Mouse (Mus musculus) liver, embryonic 13.5 days (tissue): ENCODE data around the gene Gstp1. TPM values are rescaled to one million over a fixed set of nuclear protein-coding genes. Genes with fewer than 3 reads are reported as not detected.
"Not testable (repeated sequence)": the region's sequence is repeated elsewhere in the genome, so short reads cannot be mapped to it uniquely, and the experiment has no call there.

Experiments
- ATAC-seq: fragments of 200-750 bp; cut with Nextera tagmentation; 2 replicates; pipeline ENCODE4 v1.8.0; 2017; ENCODE audit warnings: low read depth, mild to moderate bottlenecking, moderate number of reproducible peaks, moderate library complexity
- DNase-seq: peaks from one replicate; pipeline ENCODE4 v3.0.0; 2022
- H3K27ac ChIP-seq: fragments of 300-500 bp; sonication (generic); 2 replicates; pipeline ENCODE4 v1.5.1; 2015; ENCODE audit warnings: moderate library complexity, mild to moderate bottlenecking, inconsistent platforms
- H3K27me3 ChIP-seq: fragments of 300-500 bp; sonication (generic); 2 replicates; pipeline ENCODE4 v1.6.1; 2015; ENCODE audit warnings: mild to moderate bottlenecking, inconsistent platforms
- H3K36me3 ChIP-seq: fragments of 300-500 bp; sonication (generic); 2 replicates; pipeline ENCODE4 v1.6.1; 2015; ENCODE audit warnings: mild to moderate bottlenecking, inconsistent platforms
- H3K4me1 ChIP-seq: fragments of 300-500 bp; sonication (generic); replicated peaks from 2 replicates; pipeline ENCODE4 v1.6.1; 2015; ENCODE audit warnings: inconsistent platforms
- H3K4me2 ChIP-seq: fragments of 300-500 bp; sonication (generic); 2 replicates; pipeline ENCODE4 v1.6.1; 2015; ENCODE audit warnings: inconsistent platforms, mild to moderate bottlenecking, moderate library complexity
- H3K4me3 ChIP-seq: fragments of 300-500 bp; sonication (generic); replicated peaks from 2 replicates; pipeline ENCODE4 v1.5.1; 2015; ENCODE audit warnings: mild to moderate bottlenecking, inconsistent platforms
- H3K9ac ChIP-seq: fragments of 300-500 bp; sonication (generic); 2 replicates; pipeline ENCODE4 v1.6.1; 2015; ENCODE audit warnings: mild to moderate bottlenecking, inconsistent platforms
- H3K9me3 ChIP-seq: fragments of 300-500 bp; sonication (generic); replicated peaks from 2 replicates; pipeline ENCODE4 v1.6.1; 2016; ENCODE audit warnings: inconsistent platforms
- WGBS: fragments of 180-500 bp; shearing (Covaris S2); methylation state at CpG from one replicate; pipeline ENCODE4 v1.1.7; 2015; ENCODE audit not compliant: insufficient replicate concordance; 5-methylcytosine and 5-hydroxymethylcytosine counted together
- polyA plus RNA-seq: library from polyadenylated mRNA; unstranded; fragments of >200 nt; fragmentation: Nextera tagmentation; extraction: Ambion mirVana; gene quantifications from 2 replicates; pipeline ENCODE4 v1.2.1, GENCODE M21; 2015

Gstp1 gene
- polyA plus RNA-seq, 1 experiment from 2014 or later, result 652 TPM

DNA sequence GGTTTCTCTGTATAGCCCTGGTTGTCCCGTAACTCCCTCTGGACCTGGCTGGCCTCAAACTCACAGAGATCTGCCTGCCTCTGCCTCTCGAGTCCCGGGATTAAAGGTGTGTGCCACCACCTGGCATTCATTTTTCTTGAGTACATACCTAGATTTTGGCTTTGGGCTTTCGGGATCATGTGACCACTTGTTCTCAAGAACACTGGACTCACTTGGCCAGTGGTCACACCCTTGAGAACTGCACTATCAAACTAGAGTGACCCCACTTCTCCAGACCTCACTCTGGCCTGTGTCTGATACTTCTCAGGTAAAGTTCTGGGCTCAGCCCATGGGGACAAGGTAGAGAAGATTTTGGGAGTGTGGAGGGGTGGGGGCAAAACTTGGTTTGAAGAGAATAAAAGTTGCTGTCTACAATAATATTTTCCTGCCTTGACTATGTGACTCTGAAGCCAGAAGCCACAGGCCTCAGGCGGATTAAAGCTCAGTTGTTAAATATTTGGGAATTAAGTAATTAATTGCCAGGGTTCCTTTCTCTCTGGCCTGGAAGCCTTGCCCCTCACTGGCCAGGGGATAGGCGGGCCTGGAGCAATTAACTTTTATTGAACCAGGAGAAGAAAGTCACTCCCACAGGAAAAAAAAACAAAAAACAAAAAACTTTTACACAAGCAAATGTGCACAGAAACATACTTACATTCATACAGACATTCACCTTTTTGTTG is 35.1 kb upstream of the Gstp1 start:
- Histone ChIP-seq H3K9ac (no peak overlapping the region), H3K9me3 (no peaks in the 10 kb centered on the region), H3K4me2 (no peak overlapping the region), H3K4me3 (no peak overlapping the region), H3K27me3 (no peaks in the 10 kb centered on the region; the same call in 1 of the 2 replicates), H3K4me1 (peaks cover 21% of the 10 kb centered on the region), H3K27ac (no peak overlapping the region), H3K36me3 (no peaks in the 10 kb centered on the region)
- WGBS, result 69% methylated on average over 6 of the region's 6 CpGs
- no peak for ATAC-seq
- no peak for DNase-seq

DNA sequence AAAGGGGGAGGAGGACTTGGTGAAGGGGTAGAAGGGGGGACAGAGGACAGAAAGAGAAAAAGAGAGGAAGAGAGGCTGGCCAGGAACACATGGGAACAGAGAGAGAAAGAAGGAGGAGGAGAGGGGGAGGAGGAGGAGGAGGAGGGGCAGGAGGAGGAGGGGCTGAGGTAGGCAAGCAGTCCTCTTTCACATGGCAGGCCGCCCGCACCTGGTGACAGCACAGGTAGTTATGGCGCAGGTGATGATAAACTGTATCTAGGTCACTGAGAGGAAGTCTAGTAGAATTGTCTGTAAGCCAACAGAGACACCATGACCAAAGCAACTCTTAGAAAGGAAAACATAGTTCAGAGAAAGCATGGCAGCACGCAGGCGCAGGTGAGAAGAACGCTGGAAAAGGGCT is 33.6 kb upstream of the Gstp1 start:
- H3K27ac ChIP-seq, result peak overlapping the region; percentile 48
- no peak overlapping the region for H3K9ac ChIP-seq
- ATAC-seq, result no peak
- no peaks in the 10 kb centered on the region for H3K36me3 ChIP-seq
- no peak for DNase-seq
- H3K9me3 ChIP-seq, result no peaks in the 10 kb centered on the region
- H3K4me2 ChIP-seq, result no peak overlapping the region
- H3K4me1 ChIP-seq, result peaks cover 32% of the 10 kb centered on the region
- no peaks in the 10 kb centered on the region; the same call in 1 of the 2 replicates for H3K27me3 ChIP-seq
- no peak overlapping the region for H3K4me3 ChIP-seq
- 83% methylated on average over 6 of the region's 6 CpGs for WGBS

DNA sequence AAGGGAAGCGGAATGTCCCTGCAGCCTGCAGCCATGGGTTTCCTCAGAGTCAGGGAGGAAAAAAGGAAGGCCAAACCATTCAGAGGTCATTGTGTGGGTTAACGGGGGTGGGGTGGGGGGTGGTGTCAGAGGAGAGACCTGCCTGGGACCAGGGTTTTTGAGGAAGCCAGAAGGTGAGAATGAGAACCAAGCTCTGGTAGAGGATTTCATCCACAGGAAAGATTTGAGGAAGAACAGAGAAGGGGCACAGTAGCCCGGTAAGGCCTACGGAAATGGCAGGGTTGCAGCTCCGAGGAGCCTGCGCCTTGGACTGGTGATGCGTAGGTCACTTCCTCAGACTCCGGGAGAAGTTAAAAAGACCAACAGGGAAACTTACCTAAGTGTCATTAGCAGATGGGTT is 33.0 kb upstream of the Gstp1 start:
- Histone ChIP-seq H3K4me1 (peaks cover 34% of the 10 kb centered on the region), H3K4me2 (no peak overlapping the region), H3K27me3 (no peaks in the 10 kb centered on the region; the same call in 1 of the 2 replicates), H3K27ac (peak overlapping the region; percentile 48), H3K36me3 (no peaks in the 10 kb centered on the region), H3K9ac (no peak overlapping the region), H3K9me3 (no peaks in the 10 kb centered on the region), H3K4me3 (no peak overlapping the region)
- ATAC-seq, result peak; percentile 22; the same call in 1 of the 2 replicates
- DNase-seq, result no peak
- 39% methylated on average over 8 of the region's 8 CpGs for WGBS

DNA sequence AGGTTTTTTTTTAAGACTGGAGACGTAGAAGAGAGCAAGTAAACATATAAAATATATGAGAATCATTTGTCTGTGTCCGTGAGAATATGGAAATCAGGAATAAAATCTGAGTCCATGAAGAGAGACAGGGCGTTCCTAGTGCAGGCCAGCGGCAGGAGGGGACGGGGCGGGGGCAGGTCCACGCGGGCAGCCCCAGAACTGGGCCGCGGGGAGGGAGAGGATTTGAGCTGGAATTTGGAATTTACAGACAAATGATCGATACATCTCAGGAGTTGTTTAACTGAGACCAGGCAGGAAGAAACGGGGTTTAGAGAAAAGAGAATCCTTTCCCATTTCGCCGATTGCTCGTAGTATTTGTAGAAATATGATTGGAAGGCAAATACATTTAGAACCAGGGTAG is 32.5 kb upstream of the Gstp1 start:
- 0 out of 2 replicates have a peak, but pooled peaks have one; percentile 40 for ATAC-seq
- Histone ChIP-seq H3K9me3 (no peaks in the 10 kb centered on the region), H3K4me1 (peaks cover 34% of the 10 kb centered on the region), H3K4me2 (no peak overlapping the region), H3K4me3 (no peak overlapping the region), H3K9ac (no peak overlapping the region), H3K27ac (peak overlapping the region; percentile 48), H3K27me3 (no peaks in the 10 kb centered on the region; the same call in 1 of the 2 replicates), H3K36me3 (no peaks in the 10 kb centered on the region)
- 57% methylated on average over 15 of the region's 15 CpGs for WGBS
- DNase-seq, result no peak

DNA sequence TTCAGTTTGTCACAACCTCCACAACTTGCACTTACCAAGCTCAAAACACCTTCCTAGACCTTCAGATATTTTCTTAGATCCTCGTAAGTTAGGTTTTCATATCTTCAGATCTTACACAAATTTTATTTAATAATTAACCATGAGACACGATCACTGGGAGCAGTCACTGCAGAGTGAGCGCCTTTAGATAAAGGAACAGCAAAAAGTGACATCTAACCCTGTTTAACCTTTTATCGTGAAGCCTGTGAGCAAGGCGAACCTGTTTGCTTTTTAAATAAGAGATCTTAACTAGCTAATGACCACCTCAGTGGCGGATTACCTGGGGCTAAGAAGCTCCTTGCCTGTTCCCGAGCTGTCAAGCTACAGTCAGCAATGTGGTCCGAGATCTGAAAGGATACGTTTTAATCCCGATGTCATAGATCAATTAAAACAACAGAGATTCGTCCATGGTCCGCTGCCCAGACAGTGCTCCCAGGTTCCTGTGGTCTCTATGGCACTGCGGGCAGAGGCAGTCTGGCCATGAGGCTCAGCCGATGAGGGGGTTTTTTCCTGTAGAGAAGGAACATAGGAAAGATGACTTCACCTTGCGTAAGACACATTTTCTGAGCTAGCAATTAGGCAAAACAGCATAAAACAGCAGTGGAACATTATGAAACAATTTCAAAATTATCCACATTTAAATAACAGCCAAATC is 31.1 kb upstream of the Gstp1 start:
- H3K27me3 ChIP-seq, result no peaks in the 10 kb centered on the region; the same call in 1 of the 2 replicates
- ATAC-seq (no peak), DNase-seq (no peak)
- H3K4me1 ChIP-seq, result peaks cover 35% of the 10 kb centered on the region
- H3K36me3 ChIP-seq, result no peaks in the 10 kb centered on the region
- H3K9me3 ChIP-seq, result no peaks in the 10 kb centered on the region
- H3K9ac ChIP-seq, result no peak overlapping the region
- H3K4me2 ChIP-seq, result no peak overlapping the region
- H3K4me3 ChIP-seq, result no peak overlapping the region
- whole genome bisulfite sequencing, result 62% methylated on average over 15 of the region's 15 CpGs
- peak overlapping the region; percentile 75 for H3K27ac ChIP-seq

DNA sequence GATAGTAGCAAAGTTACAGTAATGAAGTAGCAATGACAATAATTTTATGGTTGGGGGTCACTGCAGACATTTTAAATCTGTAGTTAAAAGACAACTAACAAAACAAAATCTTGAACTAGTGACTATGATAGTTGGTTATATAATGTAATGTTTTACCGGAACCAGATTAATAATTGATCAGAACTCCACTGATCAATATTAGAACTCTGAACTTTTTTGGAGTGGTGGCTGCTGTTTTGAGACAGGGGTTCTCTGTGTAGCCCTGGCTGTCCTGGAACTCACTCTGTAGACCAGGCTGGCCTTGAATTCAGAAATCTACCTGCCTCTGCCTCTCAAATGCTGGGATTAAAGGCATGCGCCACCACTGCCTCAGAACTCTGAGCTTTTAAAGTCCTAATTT is 30.5 kb upstream of the Gstp1 start:
- not testable (repeated sequence) for H3K9ac ChIP-seq, H3K27me3 ChIP-seq, DNase-seq, ATAC-seq, H3K36me3 ChIP-seq, H3K9me3 ChIP-seq, H3K4me3 ChIP-seq, H3K4me2 ChIP-seq
- H3K27ac ChIP-seq, result peak overlapping the region; percentile 75
- WGBS, result 73% methylated on average over 2 of the region's 2 CpGs
- H3K4me1 ChIP-seq, result peaks cover 35% of the 10 kb centered on the region

DNA sequence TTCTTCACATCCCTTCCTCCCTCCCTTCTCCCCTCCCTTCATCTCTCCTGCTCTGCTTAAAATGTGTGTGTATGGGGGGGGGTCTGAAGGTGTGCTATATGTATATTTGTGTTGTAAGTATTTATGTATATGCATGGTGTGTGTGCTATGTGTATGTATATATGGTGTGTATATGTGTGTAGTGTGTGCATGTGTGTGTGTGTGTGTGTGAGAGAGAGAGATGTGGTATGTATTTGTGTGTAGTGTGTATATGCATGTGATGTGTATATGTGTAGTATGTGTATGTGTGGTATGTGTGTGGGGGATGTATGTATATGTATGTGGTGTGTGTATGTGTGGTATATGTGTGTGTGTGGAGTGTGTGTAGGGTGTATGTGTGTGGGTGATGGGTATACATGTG is 29.1 kb upstream of the Gstp1 start:
- no peak; the same call in 1 of the 2 replicates for ATAC-seq
- no peak overlapping the region for H3K4me3 ChIP-seq
- no peak overlapping the region for H3K4me2 ChIP-seq
- no peak for DNase-seq
- H3K27ac ChIP-seq, result no peak overlapping the region
- H3K9ac ChIP-seq, result no peak overlapping the region
- H3K36me3 ChIP-seq, result no peaks in the 10 kb centered on the region
- H3K27me3 ChIP-seq, result no peaks in the 10 kb centered on the region; the same call in 1 of the 2 replicates
- peaks cover 31% of the 10 kb centered on the region for H3K4me1 ChIP-seq
- H3K9me3 ChIP-seq, result no peaks in the 10 kb centered on the region

DNA sequence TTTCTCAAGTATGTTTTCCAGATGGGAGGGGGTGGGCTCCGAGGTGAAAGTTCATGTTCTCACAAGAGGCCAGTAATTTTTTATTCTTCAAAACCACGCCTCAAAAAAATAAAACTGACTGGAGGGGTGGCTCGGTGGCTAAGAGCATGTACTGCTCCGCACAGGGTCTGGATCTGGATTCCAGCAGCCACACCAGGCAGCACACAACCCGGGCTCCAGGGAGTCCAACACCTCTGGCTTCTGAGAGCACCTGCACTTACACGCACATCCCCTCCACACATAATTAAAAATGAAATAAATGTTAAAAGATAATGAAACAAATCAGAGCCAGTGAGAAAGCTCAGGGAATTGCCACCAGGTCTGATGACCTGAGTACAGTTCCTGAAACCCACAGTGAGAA is 28.5 kb upstream of the Gstp1 start:
- WGBS, result 55% methylated on average over 6 of the region's 6 CpGs
- Histone ChIP-seq H3K9ac (no peak overlapping the region), H3K36me3 (no peaks in the 10 kb centered on the region), H3K27me3 (no peaks in the 10 kb centered on the region; the same call in 1 of the 2 replicates), H3K4me1 (peaks cover 29% of the 10 kb centered on the region), H3K9me3 (no peaks in the 10 kb centered on the region), H3K27ac (no peak overlapping the region), H3K4me2 (no peak overlapping the region), H3K4me3 (no peak overlapping the region)
- no peak for ATAC-seq
- no peak for DNase-seq

DNA sequence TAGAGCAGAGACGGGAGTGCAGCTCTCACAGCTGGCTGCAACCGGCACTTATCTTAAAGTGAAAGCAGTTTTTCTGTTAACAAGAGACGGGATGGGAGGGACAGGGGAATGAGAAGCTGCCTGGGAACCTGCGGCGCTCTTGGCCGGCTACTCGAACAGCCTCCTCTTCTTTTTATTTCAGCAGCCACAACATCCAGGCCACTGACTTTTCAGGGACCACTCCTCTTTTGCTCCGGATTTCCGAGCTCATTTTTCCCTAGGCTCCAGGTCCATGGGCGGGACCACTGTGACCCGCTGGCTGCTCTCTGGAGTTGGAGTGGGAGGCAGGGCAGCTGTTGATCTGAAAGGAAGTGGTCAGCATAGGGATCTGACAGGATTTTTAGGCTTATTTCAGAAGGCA is 26.7 kb upstream of the Gstp1 start:
- H3K36me3 ChIP-seq, ATAC-seq, H3K4me3 ChIP-seq, H3K27ac ChIP-seq, DNase-seq, H3K27me3 ChIP-seq, H3K9ac ChIP-seq, H3K9me3 ChIP-seq: not testable (repeated sequence)
- Histone ChIP-seq H3K4me1 (peaks cover 37% of the 10 kb centered on the region), H3K4me2 (peak overlapping the region; percentile 40)
- 25% methylated on average over 6 of the region's 11 CpGs for WGBS

DNA sequence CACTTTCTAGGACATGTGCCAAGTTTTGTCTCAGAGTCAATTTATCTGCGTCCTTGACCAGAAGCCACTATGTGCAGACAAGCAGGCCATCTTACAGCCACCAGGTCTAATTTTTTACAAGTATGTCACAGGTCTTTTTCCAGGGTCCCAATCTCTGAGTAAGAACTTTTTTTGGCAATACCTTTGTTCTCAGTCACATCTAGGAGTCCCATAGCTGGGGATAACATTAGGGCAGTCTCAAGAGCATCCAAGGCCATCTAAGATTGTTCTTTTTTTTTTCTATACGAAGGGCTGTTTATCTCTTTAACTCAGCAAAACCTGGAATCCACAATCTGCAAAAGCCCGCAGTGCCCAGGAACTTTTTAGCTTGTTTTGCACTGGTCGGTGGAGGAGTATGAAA is 25.6 kb upstream of the Gstp1 start:
- H3K9ac ChIP-seq, H3K4me3 ChIP-seq, H3K9me3 ChIP-seq, ATAC-seq, H3K4me2 ChIP-seq, H3K27me3 ChIP-seq, DNase-seq, H3K36me3 ChIP-seq: not testable (repeated sequence)
- Histone ChIP-seq H3K4me1 (peaks cover 49% of the 10 kb centered on the region), H3K27ac (peak overlapping the region; percentile 63)
- 30% methylated on average over 4 of the region's 4 CpGs for WGBS

DNA sequence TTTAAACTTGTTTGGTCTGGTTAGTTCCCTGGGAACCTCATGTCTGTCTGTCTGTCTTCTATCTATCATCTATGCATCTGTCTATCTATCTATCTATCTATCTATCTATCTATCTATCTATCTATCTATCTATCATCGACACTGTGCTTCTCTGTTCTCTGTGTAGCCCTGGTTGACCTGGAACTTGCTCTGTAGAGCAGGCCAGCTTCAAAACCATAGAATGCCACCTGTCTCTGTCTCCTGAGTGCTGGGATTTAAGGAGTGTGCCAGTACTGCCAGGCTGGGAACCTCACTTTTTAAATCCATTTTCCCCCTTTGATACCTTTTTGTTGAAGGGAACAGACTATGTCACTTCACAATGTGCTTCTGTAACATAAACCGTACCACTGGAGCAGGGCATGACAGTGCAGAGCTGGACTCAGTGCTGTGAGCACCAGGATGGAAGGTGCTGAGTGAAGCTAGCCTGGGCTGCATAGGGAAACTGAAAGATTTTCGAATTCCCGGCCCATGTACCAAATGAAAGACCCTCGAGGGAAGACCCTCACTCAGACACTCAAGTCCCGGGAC is 23.2 kb upstream of the Gstp1 start:
- H3K27me3 ChIP-seq, result no peaks in the 10 kb centered on the region
- no peaks in the 10 kb centered on the region for H3K9me3 ChIP-seq
- DNase-seq (no peak), ATAC-seq (no peak)
- no peaks in the 10 kb centered on the region for H3K36me3 ChIP-seq
- H3K27ac ChIP-seq, result peak overlapping the region; percentile 14
- H3K9ac ChIP-seq, result no peak overlapping the region
- H3K4me2 ChIP-seq, result no peak overlapping the region
- WGBS, result 68% methylated on average over 6 of the region's 6 CpGs
- H3K4me3 ChIP-seq, result no peak overlapping the region
- H3K4me1 ChIP-seq, result peaks cover 55% of the 10 kb centered on the region
